Mouse (Mus musculus) cortical plate, adult 2 months (tissue): Measurements from ENCODE around the gene Glb1.

Experiments used
- CTCF ChIP-seq: fragments of 200-500 bp; IDR thresholded peaks from 2 replicates; pipeline ENCODE4 v1.5.1; 2011; ENCODE audit warnings: mild to moderate bottlenecking, control low read depth, low read length; ENCODE audit not compliant: insufficient read depth; ENCODE audit errors: extremely low read depth
- POLR2A ChIP-seq: fragments of 200-500 bp; IDR thresholded peaks from 2 replicates; pipeline ENCODE4 v1.6.1; 2011; ENCODE audit warnings: mild to moderate bottlenecking, low read length, control low read depth; ENCODE audit not compliant: insufficient read depth; ENCODE audit errors: extremely low read depth

- TF ChIP-seq POLR2A (no peak), CTCF (no peak)
Measured at GRCm38 (mm10) chr9:114399680-114400079, 1.2 kb upstream of the Glb1 start.
